Mouse (Mus musculus): Measurements from ENCODE around the gene Rpl18a. TPM values are rescaled to one million over a fixed set of nuclear protein-coding genes. Genes with fewer than 3 reads are reported as not detected.
A peak's percentile ranks its signal among the peaks of the same experiment; 100 is the strongest.

The Rpl18a gene
- polyA plus RNA-seq (2017; shearing (Covaris generic)): over 10,000 TPM in 1 of 2 experiments, 1,000 to 10,000 TPM in 1; 9,999 to 11,110 TPM

GRCm38 (mm10) chr8:70897021-70897680, at the start of gene Rpl18a:
Rpl18a (minus strand) TSS chr8:70897412.
- peak; percentile 97 for ATAC-seq

- ATAC-seq: no peak
These were observed 46.0 kb upstream of the Rpl18a start for GRCm38 (mm10) chr8:70943187-70943586.

GRCm38 (mm10) chr8:70941478-70941877, 44.3 kb upstream of the Rpl18a start:
- no peak for ATAC-seq

- ATAC-seq: no peak
These were observed 40.0 kb upstream of the Rpl18a start for GRCm38 (mm10) chr8:70937200-70937599.

GRCm38 (mm10) chr8:70934786-70935185, 37.6 kb upstream of the Rpl18a start:
- ATAC-seq: no peak

- ATAC-seq: no peak
These were observed 35.8 kb upstream of the Rpl18a start for GRCm38 (mm10) chr8:70933036-70933435.

- no peak for ATAC-seq
These were observed 34.5 kb upstream of the Rpl18a start for GRCm38 (mm10) chr8:70931731-70932130.

GRCm38 (mm10) chr8:70928778-70929322, 31.6 kb upstream of the Rpl18a start:
- ATAC-seq: no peak

- no peak for ATAC-seq
These were observed 30.9 kb upstream of the Rpl18a start for GRCm38 (mm10) chr8:70928096-70928495.

GRCm38 (mm10) chr8:70926396-70926795, 29.2 kb upstream of the Rpl18a start:
- ATAC-seq: no peak

- ATAC-seq: no peak
These were observed 28.5 kb upstream of the Rpl18a start for GRCm38 (mm10) chr8:70925754-70926153.

GRCm38 (mm10) chr8:70924151-70924550, 26.9 kb upstream of the Rpl18a start:
- no peak for ATAC-seq

GRCm38 (mm10) chr8:70920049-70920922, 23.1 kb upstream of the Rpl18a start:
- ATAC-seq: no peak

GRCm38 (mm10) chr8:70914704-70915103, 17.5 kb upstream of the Rpl18a start:
- ATAC-seq: no peak

- no peak for ATAC-seq
These were observed 16.3 kb upstream of the Rpl18a start for GRCm38 (mm10) chr8:70913523-70913922.

GRCm38 (mm10) chr8:70912955-70913354, 15.7 kb upstream of the Rpl18a start:
- ATAC-seq: no peak

GRCm38 (mm10) chr8:70911596-70911995, 14.4 kb upstream of the Rpl18a start:
- no peak for ATAC-seq

- ATAC-seq: no peak
These were observed 10.3 kb upstream of the Rpl18a start for GRCm38 (mm10) chr8:70907518-70907917.

- ATAC-seq: peak; percentile 84
These were observed 8.9 kb upstream of the Rpl18a start, which contains the start of gene Map1s for GRCm38 (mm10) chr8:70905831-70906736. Map1s (plus strand) TSS chr8:70905932.

- ATAC-seq: no peak
These were observed 8.2 kb upstream of the Rpl18a start for GRCm38 (mm10) chr8:70905463-70905830.

GRCm38 (mm10) chr8:70904532-70904931, 7.3 kb upstream of the Rpl18a start:
- no peak for ATAC-seq

- no peak for ATAC-seq
These were observed 6.4 kb upstream of the Rpl18a start for GRCm38 (mm10) chr8:70903582-70903981.
